16 mouse cellular contexts compared by ENCODE assay signal in genomic region chr19:53536731-53537666, GRCm38 (mm10). TPM values are rescaled to one million over a fixed set of nuclear protein-coding genes. Genes with fewer than 3 reads are reported as not detected.
DNase-seq lines count a peak whose midpoint lies in the region; ATAC-seq lines count a peak whose summit lies in the region.
"Had no signal": no experiment of that assay in that cellular context is flagged by ENCODE, and none has a peak within 500 bp of the region (broad histone marks: within the 10 kb centered on the region; RNA-seq: fewer than 3 reads in every experiment).

No protein-coding gene starts in this region.

- no peaks in the 10 kb centered on the region for H3K9me3 ChIP-seq in liver, embryonic 12.5 days (replicated peaks)
- H3K9me3 ChIP-seq: embryonic facial prominence, embryonic 13.5 days; forebrain, embryonic 15.5 days; G1E; heart, embryonic 13.5 days; hindbrain, embryonic 12.5 days had no signal

- no peak overlapping the region for H3K27ac ChIP-seq in liver, embryonic 12.5 days
- H3K27ac ChIP-seq: embryonic facial prominence, embryonic 13.5 days; forebrain, embryonic 15.5 days; heart, embryonic 13.5 days; hindbrain, embryonic 12.5 days had no signal

- no peak overlapping the region for H3K9ac ChIP-seq in liver, embryonic 12.5 days
- H3K9ac ChIP-seq: embryonic facial prominence, embryonic 13.5 days; forebrain, embryonic 15.5 days; heart, embryonic 13.5 days; hindbrain, embryonic 12.5 days had no signal

- no peak overlapping the region for H3K4me3 ChIP-seq in liver, embryonic 12.5 days
- H3K4me3 ChIP-seq: embryonic facial prominence, embryonic 13.5 days; forebrain, embryonic 15.5 days; heart, embryonic 13.5 days; hindbrain, embryonic 12.5 days had no signal

- peaks cover 30% of the 10 kb centered on the region for H3K36me3 ChIP-seq in liver, embryonic 12.5 days
- H3K36me3 ChIP-seq: forebrain, embryonic 15.5 days; G1E; hindbrain, embryonic 12.5 days had no signal

- 65% methylated on average over 17 of the region's 17 CpGs for whole genome bisulfite sequencing in liver, embryonic 12.5 days (ENCODE audit: insufficient replicate concordance)

- no peak overlapping the region for H3K4me2 ChIP-seq in liver, embryonic 12.5 days
- H3K4me2 ChIP-seq: embryonic facial prominence, embryonic 13.5 days; forebrain, embryonic 15.5 days; heart, embryonic 13.5 days; hindbrain, embryonic 12.5 days had no signal

- DNase-seq in cerebellum, adult 11 months = peak; percentile 46
- DNase-seq in CD4-positive helper T cell, adult 2 months (ENCODE audit: low read depth, low spot score) = peak; percentile 73
- DNase-seq in cerebellum, adult 9-11 months = peak; percentile 74
- peak; percentile 56 for DNase-seq in naive thymus-derived CD4-positive, alpha-beta T cell, adult 2 months (ENCODE audit: low read depth)
- DNase-seq: adrenal gland, postnatal 14 days; lung, adult 2 months had no signal

- 0 out of 2 replicates have a peak, but pooled peaks cover 6% of the 10 kb centered on the region for H3K4me1 ChIP-seq in liver, embryonic 12.5 days
- H3K4me1 ChIP-seq: forebrain, embryonic 15.5 days; hindbrain, embryonic 12.5 days had no signal

- no peak; the same call in 1 of the 2 replicates for ATAC-seq in cerebellum, adult (ENCODE audit: insufficient number of reproducible peaks, low FRiP score, low TSS enrichment)
- ATAC-seq in liver, embryonic 12.5 days = no peak
- ATAC-seq in erythroid progenitor cell, adult 5-6 weeks (replicated peaks; ENCODE audit: low FRiP score, poor library complexity, severe bottlenecking) = no peak
- no peak for ATAC-seq in monocyte, adult 5-6 weeks (replicated peaks; ENCODE audit: insufficient number of reproducible peaks, low FRiP score, low TSS enrichment, poor library complexity, severe bottlenecking)
- ATAC-seq: forebrain, embryonic 15.5 days; midbrain, embryonic 16.5 days had no signal

- peaks cover 1% of the 10 kb centered on the region for H3K27me3 ChIP-seq in liver, embryonic 12.5 days (replicated peaks)
- H3K27me3 ChIP-seq: heart, embryonic 13.5 days had no signal

RNA-seq across cellular contexts. Expression of gene Dusp5, which starts 8.1 kb away (rescaled TPM):
- polyA plus RNA-seq in liver, embryonic 12.5 days (2016; fragmentation: Nextera tagmentation; extraction: Ambion mirVana) = 5.7 and 5.9 TPM in 2 replicates
- 2.5 and 4.0 TPM in 2 replicates for total RNA-seq in erythroid progenitor cell, adult 5-6 weeks (2015; ENCODE audit: low replicate concordance)
- 0.90 and 0.91 TPM in 2 replicates for total RNA-seq in erythroid progenitor cell, adult 5-6 weeks (2017; ENCODE audit: low replicate concordance)
- 247 to 384 TPM (median 376 TPM) in 3 replicates for total RNA-seq in monocyte, adult 5-6 weeks (2017)

RNA-seq across cellular contexts. Expression of gene Nutf2-ps1, which starts 51.9 kb away (rescaled TPM):
- 289 and 313 TPM in 2 replicates for polyA plus RNA-seq in liver, embryonic 12.5 days (2016; fragmentation: Nextera tagmentation; extraction: Ambion mirVana)
- total RNA-seq in erythroid progenitor cell, adult 5-6 weeks (2015; ENCODE audit: low replicate concordance) = 28.8 and 39.8 TPM in 2 replicates
- 11.7 and 35.8 TPM in 2 replicates for total RNA-seq in erythroid progenitor cell, adult 5-6 weeks (2017; ENCODE audit: low replicate concordance)
- total RNA-seq in monocyte, adult 5-6 weeks (2017) = 26.1 TPM in 1 of 3 replicates, not detected in the others

Comparison
In these comparisons a context has a peak if more than half of its experiments do, and no peak if none do; other contexts are left out.
1. RNA of gene Dusp5, which starts 8.1 kb away (total RNA-seq): 247 to 384 TPM in monocyte, adult 5-6 weeks; 0.90 to 4.0 TPM in erythroid progenitor cell, adult 5-6 weeks; every median in the first group is over 10 times any median in the second.
2. Peak in every context shown above with its lines, with median percentiles within 50 percentile points of each other: DNase-seq.